Mouse (Mus musculus) kidney, adult 11 months (tissue): ENCODE data around the gene Lhpp.

Experiments
- DNase-seq: peaks from one replicate; pipeline ENCODE4 v3.0.0; 2022

Lhpp gene

GRCm38 (mm10) chr7:132747096-132747495 is 136.7 kb downstream of the Lhpp start:
- no peak for DNase-seq

- no peak for DNase-seq
These were observed 137.8 kb downstream of the Lhpp start for GRCm38 (mm10) chr7:132748076-132748769.

- DNase-seq = no peak
These were observed 139.1 kb downstream of the Lhpp start for GRCm38 (mm10) chr7:132749504-132749903.

- peak; percentile 74 for DNase-seq
These were observed 141.3 kb downstream of the Lhpp start for GRCm38 (mm10) chr7:132751716-132752115.

- no peak for DNase-seq
These were observed 143.3 kb downstream of the Lhpp start for GRCm38 (mm10) chr7:132753518-132754388.

GRCm38 (mm10) chr7:132754389-132754750 is 143.9 kb downstream of the Lhpp start:
- no peak for DNase-seq
